17 mouse cellular contexts compared by ENCODE assay signal in genomic region chr14:30249591-30249990, GRCm38 (mm10).
DNase-seq lines count a peak whose midpoint lies in the region; ATAC-seq lines count a peak whose summit lies in the region.
"Had no signal": no experiment of that assay in that cellular context is flagged by ENCODE, and none has a peak within 500 bp of the region (broad histone marks: within the 10 kb centered on the region; RNA-seq: fewer than 3 reads in every experiment).

No protein-coding gene starts in this region.

- peak; percentile 57 for DNase-seq in T-cell, adult 2 months (ENCODE audit: low spot score)
- DNase-seq in natural killer cell, adult 2 months (ENCODE audit: low spot score in 2 of 2), result peak; percentile 12 to 38
- DNase-seq in thymus, postnatal 10 days (ENCODE audit: low spot score in 2 of 2), result peak; percentile 61 to 62
- DNase-seq in left cerebral cortex, adult 11 months (ENCODE audit: low spot score), result no peak
- no peak for DNase-seq in heart, postnatal 36 days
- DNase-seq: adrenal gland, adult 8-10 months; cerebellum, postnatal 14 days; gastrocnemius, postnatal 10 days; kidney, postnatal 14 days had no signal

- H3K27ac ChIP-seq in liver, embryonic 16.5 days (ENCODE audit: low read length), result peak overlapping the region; percentile 41; the same call in 1 of the 2 replicates
- H3K27ac ChIP-seq in liver, embryonic 12.5 days, result no peak overlapping the region
- no peak overlapping the region for H3K27ac ChIP-seq in intestine, embryonic 15.5 days
- H3K27ac ChIP-seq: embryonic facial prominence, embryonic 15.5 days; heart, embryonic 15.5 days; liver, embryonic 14.5 days had no signal

- no peaks in the 10 kb centered on the region for H3K27me3 ChIP-seq in liver, embryonic 16.5 days (ENCODE audit: control insufficient read depth, insufficient read depth, low read depth, low read length)
- H3K27me3 ChIP-seq in liver, embryonic 12.5 days (replicated peaks), result 0 out of 2 replicates have a peak, but pooled peaks cover 12% of the 10 kb centered on the region
- H3K27me3 ChIP-seq in intestine, embryonic 15.5 days (replicated peaks), result no peaks in the 10 kb centered on the region
- H3K27me3 ChIP-seq: embryonic facial prominence, embryonic 15.5 days; heart, embryonic 15.5 days had no signal

- intact Hi-C loops in heart, postnatal 36 days (cut with DNase I), result no loop called here

- H3K36me3 ChIP-seq in liver, embryonic 16.5 days (ENCODE audit: control insufficient read depth, insufficient read depth), result no peaks in the 10 kb centered on the region
- H3K36me3 ChIP-seq in liver, embryonic 12.5 days, result no peaks in the 10 kb centered on the region
- no peaks in the 10 kb centered on the region for H3K36me3 ChIP-seq in intestine, embryonic 15.5 days
- H3K36me3 ChIP-seq: embryonic facial prominence, embryonic 15.5 days; heart, embryonic 15.5 days had no signal

- no peaks in the 10 kb centered on the region for H3K9me3 ChIP-seq in liver, embryonic 16.5 days (replicated peaks; ENCODE audit: control insufficient read depth, low read length)
- H3K9me3 ChIP-seq in liver, embryonic 12.5 days (replicated peaks), result no peaks in the 10 kb centered on the region
- H3K9me3 ChIP-seq in intestine, embryonic 15.5 days, result no peaks in the 10 kb centered on the region
- H3K9me3 ChIP-seq: embryonic facial prominence, embryonic 15.5 days; heart, embryonic 15.5 days; megakaryocyte, embryonic 14.5 days had no signal

- H3K4me2 ChIP-seq in liver, embryonic 16.5 days (ENCODE audit: low read depth, low read length), result no peak overlapping the region
- no peak overlapping the region for H3K4me2 ChIP-seq in liver, embryonic 12.5 days
- no peak overlapping the region for H3K4me2 ChIP-seq in intestine, embryonic 15.5 days (replicated peaks)
- H3K4me2 ChIP-seq: embryonic facial prominence, embryonic 15.5 days; heart, embryonic 15.5 days had no signal

- no peak for ATAC-seq in liver, embryonic 16.5 days (ENCODE audit: low read depth)
- ATAC-seq in liver, embryonic 12.5 days, result no peak
- ATAC-seq in intestine, embryonic 15.5 days, result no peak
- ATAC-seq: forebrain, embryonic 14.5 days had no signal

- 21% methylated on average over 4 of the region's 4 CpGs for WGBS in liver, embryonic 16.5 days (ENCODE audit: insufficient replicate concordance)
- WGBS in liver, embryonic 12.5 days (ENCODE audit: insufficient replicate concordance), result 28% methylated on average over 4 of the region's 4 CpGs
- WGBS in intestine, embryonic 15.5 days, result 83% methylated on average over 4 of the region's 4 CpGs

- no peaks in the 10 kb centered on the region; the same call in 1 of the 2 replicates for H3K4me1 ChIP-seq in liver, embryonic 16.5 days (ENCODE audit: control insufficient read depth, low read depth, low read length)
- H3K4me1 ChIP-seq in liver, embryonic 12.5 days, result peaks cover 19% of the 10 kb centered on the region
- no peaks in the 10 kb centered on the region for H3K4me1 ChIP-seq in intestine, embryonic 15.5 days (replicated peaks)
- H3K4me1 ChIP-seq: heart, embryonic 15.5 days had no signal

- H3K4me3 ChIP-seq in liver, embryonic 16.5 days (ENCODE audit: low read depth, low read length), result no peak overlapping the region
- H3K4me3 ChIP-seq in liver, embryonic 12.5 days, result no peak overlapping the region
- no peak overlapping the region for H3K4me3 ChIP-seq in intestine, embryonic 15.5 days (replicated peaks)
- H3K4me3 ChIP-seq: embryonic facial prominence, embryonic 15.5 days; heart, embryonic 15.5 days had no signal

- H3K9ac ChIP-seq in liver, embryonic 16.5 days (ENCODE audit: low read depth, low read length), result no peak overlapping the region
- no peak overlapping the region for H3K9ac ChIP-seq in liver, embryonic 12.5 days
- no peak overlapping the region for H3K9ac ChIP-seq in intestine, embryonic 15.5 days
- H3K9ac ChIP-seq: embryonic facial prominence, embryonic 15.5 days; heart, embryonic 15.5 days; liver, embryonic 14.5 days had no signal

Comparison
In these comparisons a context has a peak if more than half of its experiments do, and no peak if none do; other contexts are left out.
1. DNase-seq: peak in T-cell, adult 2 months (single experiment), natural killer cell, adult 2 months (2 of 2) and thymus, postnatal 10 days (2 of 2); none in left cerebral cortex, adult 11 months (single experiment) and heart, postnatal 36 days (0 of 2).